Mouse (Mus musculus) T-helper 17 cell (primary cell): ENCODE data around the gene Atf5.

ENCODE experiments used
- in situ Hi-C, 2 experiments: fragments of 300-600 bp; cut with MboI, MseI; formaldehyde crosslinking; loops; 1 replicate in 1 of 2; 2 replicates in 1 of 2; pipeline ENCODE4 v1.15.1; 2025; ENCODE audit warnings: high pct_unique_total_duplicates in 2 of 2

Atf5 gene

GRCm38 (mm10) chr7:44780101-44780500, 36.4 kb downstream of the Atf5 start:
- in situ Hi-C loops = no loop called here

GRCm38 (mm10) chr7:44776849-44777498, 39.5 kb downstream of the Atf5 start:
- in situ Hi-C loops = no loop called here

GRCm38 (mm10) chr7:44772591-44773204, 43.8 kb downstream of the Atf5 start:
- in situ Hi-C loops = no loop called here

GRCm38 (mm10) chr7:44770046-44770578, 46.3 kb downstream of the Atf5 start:
- in situ Hi-C loops = no loop called here

DNA sequence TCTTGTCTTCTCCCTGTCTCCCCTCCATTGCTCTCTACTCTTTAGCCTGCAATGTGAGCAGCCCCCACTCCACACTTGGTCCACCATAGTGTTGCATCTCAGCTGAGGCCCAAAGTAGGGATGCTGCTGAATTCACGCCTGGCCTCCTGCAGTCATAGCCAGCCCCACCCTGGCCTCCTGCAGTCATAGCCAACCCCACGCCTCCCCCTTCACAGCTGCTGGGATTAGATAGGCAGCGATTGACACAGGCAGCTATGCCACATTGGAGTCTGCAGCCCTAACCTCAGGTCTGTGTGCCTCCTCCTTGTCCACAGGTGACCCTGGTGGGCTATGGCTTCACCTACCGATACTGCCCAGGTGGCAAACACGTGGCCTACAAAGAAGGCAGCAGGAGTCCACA, 48.3 kb downstream of the Atf5 start:
- in situ Hi-C loops = no loop called here
